Mouse (Mus musculus): ENCODE measurements around the gene Trim62. TPM values are rescaled to one million over a fixed set of nuclear protein-coding genes. Genes with fewer than 3 reads are reported as not detected.
A peak's percentile ranks its signal among the peaks of the same experiment; 100 is the strongest.

Trim62 gene
- polyA plus RNA-seq, 1 experiment: 0.53 TPM

DNA sequence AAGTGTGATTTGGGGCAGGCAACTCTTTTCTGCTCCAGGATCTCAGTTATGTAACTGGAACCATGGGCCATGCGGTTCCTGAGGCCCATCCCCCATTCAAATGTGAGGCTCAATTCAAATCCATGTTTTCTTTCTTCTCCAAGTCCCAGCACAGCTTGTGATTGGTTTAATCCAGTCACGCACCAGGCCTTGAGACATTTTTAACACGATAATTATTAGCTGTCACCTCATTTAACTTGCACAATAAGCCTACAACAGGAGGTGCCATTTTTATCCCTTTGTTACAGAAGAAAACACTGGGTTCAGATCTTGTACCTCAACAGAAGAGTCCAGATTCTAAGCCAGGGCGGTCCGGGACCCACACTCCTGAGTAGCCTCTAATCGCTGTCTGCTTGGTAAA is 34.4 kb downstream of the Trim62 start:
- Histone ChIP-seq H3K27me3 (replicated peaks) (peaks cover 36% of the 10 kb centered on the region), H3K4me1 (no peaks in the 10 kb centered on the region), H3K9me3 (no peaks in the 10 kb centered on the region), H3K4me3 (replicated peaks) (no peak overlapping the region), H3K36me3 (replicated peaks; ENCODE audit: low read length) (no peaks in the 10 kb centered on the region)
- no peak for TF ChIP-seq GATA1 (IDR thresholded peaks at IDR 0.05; ENCODE audit: borderline replicate concordance, low read length)
- no peak for TF ChIP-seq FLI1 (IDR thresholded peaks at IDR 0.05; ENCODE audit: low read length)

DNA sequence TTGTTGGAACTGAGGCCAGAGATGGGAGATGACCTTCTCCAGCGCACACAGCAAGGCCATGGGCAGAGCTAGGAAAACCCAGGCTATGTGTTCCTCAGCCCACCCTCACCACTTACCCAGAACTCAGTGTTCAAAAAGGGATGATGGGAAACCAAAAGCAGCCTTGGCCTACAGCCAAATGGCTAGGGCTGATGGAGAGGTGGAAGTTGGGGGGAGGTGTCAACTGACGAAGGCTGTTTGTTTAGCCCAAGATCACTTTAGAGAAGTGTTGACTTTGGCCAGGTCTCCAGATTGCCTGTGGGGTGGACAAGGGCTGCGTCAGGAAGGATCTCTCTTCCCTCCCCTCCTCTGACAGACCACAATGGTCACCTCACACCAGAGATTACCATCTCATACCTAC is 34.8 kb downstream of the Trim62 start:
- H3K4me1 ChIP-seq: no peaks in the 10 kb centered on the region
- peaks cover 39% of the 10 kb centered on the region for H3K27me3 ChIP-seq (replicated peaks)
- no peak for TF ChIP-seq GATA1 (IDR thresholded peaks at IDR 0.05; ENCODE audit: borderline replicate concordance, low read length)
- TF ChIP-seq FLI1 (IDR thresholded peaks at IDR 0.05; ENCODE audit: low read length): no peak
- no peaks in the 10 kb centered on the region for H3K9me3 ChIP-seq
- H3K4me3 ChIP-seq (replicated peaks): no peak overlapping the region
- no peaks in the 10 kb centered on the region for H3K36me3 ChIP-seq (replicated peaks; ENCODE audit: low read length)

DNA sequence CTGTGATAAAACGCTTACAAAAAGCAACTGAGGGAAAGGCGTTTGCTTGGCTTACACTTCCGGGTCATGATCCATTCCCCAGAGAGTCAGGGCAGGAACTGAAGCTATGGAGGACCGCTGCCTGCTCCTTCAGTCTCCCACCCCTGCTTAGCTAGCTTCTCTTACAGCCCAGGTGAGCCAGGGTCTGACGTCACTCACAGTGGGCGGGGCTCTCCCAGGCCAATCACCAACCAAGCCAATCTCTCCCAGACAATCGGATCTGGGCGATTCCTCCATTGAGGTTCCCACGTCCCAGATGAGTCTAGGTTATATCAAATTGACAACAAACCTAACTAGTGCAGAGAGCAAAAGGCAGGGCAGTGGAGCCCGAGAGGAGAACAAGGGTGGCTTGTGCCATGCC is 35.7 kb downstream of the Trim62 start:
- H3K27me3 ChIP-seq (replicated peaks): peaks cover 48% of the 10 kb centered on the region
- TF ChIP-seq FLI1 (IDR thresholded peaks at IDR 0.05; ENCODE audit: low read length) (no peak), GATA1 (IDR thresholded peaks at IDR 0.05; ENCODE audit: borderline replicate concordance, low read length) (no peak)
- no peaks in the 10 kb centered on the region for H3K4me1 ChIP-seq
- no peaks in the 10 kb centered on the region for H3K9me3 ChIP-seq
- H3K36me3 ChIP-seq (replicated peaks; ENCODE audit: low read length): no peaks in the 10 kb centered on the region
- no peak overlapping the region for H3K4me3 ChIP-seq (replicated peaks)

DNA sequence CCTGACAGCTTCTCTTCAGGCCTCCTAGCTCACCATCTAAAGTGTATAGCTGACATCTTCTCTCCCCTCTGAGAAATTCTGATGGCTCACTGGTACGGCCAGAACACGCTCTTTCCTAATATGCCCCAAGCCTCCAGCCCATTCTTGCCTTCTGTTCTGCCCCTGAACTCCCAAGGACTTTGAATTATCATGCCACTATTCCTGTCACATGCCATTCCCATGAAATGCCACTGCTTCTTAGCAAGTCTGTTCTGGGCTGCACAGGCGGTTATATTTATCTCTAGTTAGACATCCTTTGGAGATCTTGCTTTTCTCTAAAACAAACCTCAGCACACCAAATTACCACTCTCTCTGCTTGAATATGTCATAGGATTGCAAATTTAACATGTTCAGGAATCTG is 40.2 kb downstream of the Trim62 start:
- peaks cover 53% of the 10 kb centered on the region for H3K27me3 ChIP-seq (replicated peaks)
- H3K4me1 ChIP-seq: peaks cover 11% of the 10 kb centered on the region

DNA sequence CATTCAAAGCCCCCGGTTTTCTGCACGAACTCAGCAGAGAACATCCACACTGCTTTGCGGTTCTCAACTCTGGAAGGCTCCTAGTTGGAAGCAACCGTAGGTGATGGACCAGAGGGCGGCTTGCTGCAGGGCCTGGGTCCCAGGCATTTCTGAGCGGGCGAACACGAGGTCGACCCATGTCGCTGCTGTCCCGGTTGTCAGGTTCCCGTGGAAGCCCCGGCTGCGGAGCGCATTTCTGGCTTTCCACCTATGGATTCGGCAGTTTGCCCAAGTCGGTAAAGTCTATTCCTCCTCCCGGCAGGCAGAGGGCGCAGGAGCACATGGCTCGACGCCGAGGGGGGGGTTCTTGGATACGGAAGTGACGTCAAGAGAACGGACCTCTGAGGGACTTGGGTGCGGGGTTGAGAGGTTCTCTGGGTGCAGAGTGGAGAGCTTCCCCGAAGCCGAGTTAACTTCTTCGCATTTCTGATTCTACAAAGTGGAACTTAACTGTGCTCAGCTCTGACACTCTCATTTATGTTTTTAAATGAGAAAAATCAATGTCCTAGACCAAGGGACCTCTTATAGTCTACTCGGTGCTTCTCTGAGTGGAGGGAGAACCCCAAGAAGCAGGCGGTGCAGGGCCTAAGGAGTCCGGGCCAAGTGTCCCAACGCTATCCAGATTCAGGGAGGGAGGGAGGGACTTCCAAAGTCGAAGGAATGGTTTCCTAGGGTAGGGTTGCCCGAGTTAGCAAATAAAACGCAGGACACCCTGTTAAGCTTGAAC is 41.6 kb downstream of the Trim62 start:
- H3K36me3 ChIP-seq (replicated peaks; ENCODE audit: low read length): no peaks in the 10 kb centered on the region
- no peaks in the 10 kb centered on the region for H3K9me3 ChIP-seq
- H3K4me3 ChIP-seq (replicated peaks): peak overlapping the region; percentile 89
- peaks cover 60% of the 10 kb centered on the region for H3K27me3 ChIP-seq (replicated peaks)
- H3K4me1 ChIP-seq: peaks cover 11% of the 10 kb centered on the region
- TF ChIP-seq FLI1 (IDR thresholded peaks at IDR 0.05; ENCODE audit: low read length): no peak
- no peak for TF ChIP-seq GATA1 (IDR thresholded peaks at IDR 0.05; ENCODE audit: borderline replicate concordance, low read length)

More for the DNA sequence above, 40.2 kb downstream of the Trim62 start:
- H3K4me3 ChIP-seq (replicated peaks): no peak overlapping the region
- H3K36me3 ChIP-seq (replicated peaks; ENCODE audit: low read length): no peaks in the 10 kb centered on the region
- TF ChIP-seq GATA1 (IDR thresholded peaks at IDR 0.05; ENCODE audit: borderline replicate concordance, low read length) (no peak), FLI1 (IDR thresholded peaks at IDR 0.05; ENCODE audit: low read length) (no peak)
- H3K9me3 ChIP-seq: no peaks in the 10 kb centered on the region

DNA sequence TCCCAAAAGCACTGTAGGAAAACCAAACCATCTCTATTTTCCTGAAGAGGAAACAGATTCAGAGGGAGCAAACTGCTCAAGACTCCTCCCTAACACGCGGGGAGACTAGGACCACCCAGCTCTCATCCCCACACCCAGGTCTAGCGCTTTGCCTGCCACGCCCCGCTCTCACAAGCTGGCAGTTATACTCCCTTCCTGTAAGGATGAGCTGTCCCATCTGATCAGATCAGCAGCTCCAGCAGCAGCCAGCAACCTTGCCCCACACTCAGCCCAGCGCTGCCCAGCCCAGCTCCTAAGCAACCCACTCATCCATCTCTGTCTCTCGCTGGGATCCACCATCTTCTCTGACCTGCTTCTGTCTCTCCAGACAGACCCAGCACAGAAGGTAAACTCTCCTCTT is 49.4 kb downstream of the Trim62 start:
- Histone ChIP-seq H3K4me3 (replicated peaks) (no peak overlapping the region), H3K9me3 (no peaks in the 10 kb centered on the region), H3K36me3 (replicated peaks; ENCODE audit: low read length) (no peaks in the 10 kb centered on the region), H3K27me3 (replicated peaks) (peaks cover 61% of the 10 kb centered on the region), H3K4me1 (no peaks in the 10 kb centered on the region; the same call in 1 of the 2 replicates)
- TF ChIP-seq FLI1 (IDR thresholded peaks at IDR 0.05; ENCODE audit: low read length) (no peak), GATA1 (IDR thresholded peaks at IDR 0.05; ENCODE audit: borderline replicate concordance, low read length) (no peak)

DNA sequence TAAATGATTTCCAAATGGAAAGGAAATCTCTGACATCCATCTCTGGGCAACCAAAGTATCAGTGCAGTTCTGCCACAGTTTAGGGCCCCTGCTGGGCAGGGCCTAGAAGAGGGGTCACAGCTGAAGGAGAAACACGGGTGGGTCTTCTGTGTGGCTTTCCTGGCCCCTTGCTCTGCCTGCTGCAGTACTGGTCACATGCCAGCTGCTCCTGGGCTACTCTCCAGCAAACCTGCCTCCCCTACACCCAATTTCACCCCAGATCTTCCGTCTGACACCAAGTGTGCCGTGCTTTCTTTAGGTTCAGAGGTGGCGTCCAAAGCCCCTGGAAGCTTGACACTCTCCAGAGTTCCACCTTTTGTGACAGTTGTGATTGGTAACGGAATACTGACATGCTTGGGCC is 52.2 kb downstream of the Trim62 start:
- H3K36me3 ChIP-seq (replicated peaks; ENCODE audit: low read length): no peaks in the 10 kb centered on the region
- H3K4me3 ChIP-seq (replicated peaks): no peak overlapping the region
- no peak for TF ChIP-seq GATA1 (IDR thresholded peaks at IDR 0.05; ENCODE audit: borderline replicate concordance, low read length)
- no peak for TF ChIP-seq FLI1 (IDR thresholded peaks at IDR 0.05; ENCODE audit: low read length)
- H3K9me3 ChIP-seq: no peaks in the 10 kb centered on the region
- peaks cover 1% of the 10 kb centered on the region; the same call in 1 of the 2 replicates for H3K4me1 ChIP-seq
- H3K27me3 ChIP-seq (replicated peaks): peaks cover 53% of the 10 kb centered on the region

DNA sequence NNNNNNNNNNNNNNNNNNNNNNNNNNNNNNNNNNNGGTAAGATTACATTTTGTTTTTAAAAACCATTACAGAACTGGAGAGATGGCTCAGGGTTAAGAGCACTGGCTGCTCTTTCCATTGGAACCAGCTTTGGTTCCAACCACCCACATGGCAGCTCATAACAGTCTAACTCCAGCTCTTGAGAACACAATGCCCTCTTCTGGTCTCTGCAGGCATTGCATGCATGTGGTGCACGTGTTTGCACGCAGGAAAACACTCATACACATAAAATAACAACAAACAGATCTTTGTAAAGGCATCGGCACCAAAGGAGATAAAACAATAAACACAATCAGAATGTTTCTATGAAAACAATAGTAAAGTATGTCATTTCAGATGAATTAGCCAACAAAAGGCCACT is 59.0 kb downstream of the Trim62 start:
- H3K4me3 ChIP-seq (replicated peaks): no peak overlapping the region
- H3K4me1 ChIP-seq: peaks cover 5% of the 10 kb centered on the region
- peaks cover 23% of the 10 kb centered on the region for H3K27me3 ChIP-seq (replicated peaks)
- no peaks in the 10 kb centered on the region for H3K36me3 ChIP-seq (replicated peaks; ENCODE audit: low read length)
- peaks cover 14% of the 10 kb centered on the region for H3K9me3 ChIP-seq
- TF ChIP-seq GATA1 (IDR thresholded peaks at IDR 0.05; ENCODE audit: borderline replicate concordance, low read length) (no peak), FLI1 (IDR thresholded peaks at IDR 0.05; ENCODE audit: low read length) (no peak)

DNA sequence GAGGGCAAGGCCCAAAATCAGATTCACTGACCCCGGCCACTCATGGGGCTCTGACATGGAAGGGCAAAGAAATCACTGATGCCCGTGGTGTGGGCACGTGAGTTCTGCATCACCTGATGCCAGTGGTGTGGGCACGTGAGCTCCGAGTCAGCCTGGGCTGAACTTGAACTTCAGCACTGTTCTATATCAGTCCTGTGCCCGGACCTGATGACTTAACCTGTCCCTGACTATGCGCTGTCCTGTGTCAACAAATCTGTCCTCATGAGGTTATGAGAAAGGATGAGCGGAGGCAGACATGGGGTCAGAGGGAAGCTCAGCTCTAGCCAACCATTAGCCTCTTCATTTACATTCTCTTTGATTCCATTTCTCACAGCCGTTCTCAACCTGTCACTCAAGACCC is 63.4 kb downstream of the Trim62 start:
- Histone ChIP-seq H3K4me3 (replicated peaks) (no peak overlapping the region), H3K4me1 (peaks cover 24% of the 10 kb centered on the region), H3K36me3 (replicated peaks; ENCODE audit: low read length) (no peaks in the 10 kb centered on the region), H3K9me3 (peaks cover 7% of the 10 kb centered on the region), H3K27me3 (replicated peaks) (peaks cover 37% of the 10 kb centered on the region)
- TF ChIP-seq GATA1 (IDR thresholded peaks at IDR 0.05; ENCODE audit: borderline replicate concordance, low read length) (no peak), FLI1 (IDR thresholded peaks at IDR 0.05; ENCODE audit: low read length) (no peak)

DNA sequence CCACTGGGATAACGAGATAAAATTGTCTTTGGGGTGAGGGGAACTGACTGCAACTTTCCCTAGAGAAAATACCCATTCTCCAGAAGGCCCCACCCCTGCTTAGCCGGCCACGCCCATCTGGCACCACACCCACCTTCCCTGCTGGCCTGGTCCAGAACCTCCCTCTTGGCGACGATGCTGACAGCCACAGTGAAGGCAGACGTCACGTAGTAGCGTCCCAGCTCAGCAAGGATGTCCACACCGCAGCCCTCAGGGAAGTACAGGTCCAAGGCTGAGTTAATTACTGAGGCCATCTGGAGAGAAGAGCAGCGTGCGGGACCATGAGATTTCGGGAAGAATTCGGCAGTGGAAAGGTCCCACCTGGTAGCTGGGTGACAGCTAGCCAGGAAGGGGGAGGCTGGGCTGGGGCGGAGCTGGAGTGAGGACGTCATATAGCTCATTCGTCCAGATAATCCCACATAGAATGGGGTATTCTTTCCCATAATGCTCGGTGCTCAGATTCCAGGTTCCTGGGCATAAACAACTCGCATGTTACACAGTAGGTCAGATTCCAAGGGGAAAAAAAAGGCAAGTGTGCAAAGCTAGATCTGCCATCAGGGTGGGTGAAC is 64.0 kb downstream of the Trim62 start:
- peaks cover 24% of the 10 kb centered on the region for H3K4me1 ChIP-seq
- H3K4me3 ChIP-seq (replicated peaks): peak overlapping the region; percentile 75
- TF ChIP-seq GATA1 (IDR thresholded peaks at IDR 0.05; ENCODE audit: borderline replicate concordance, low read length) (no peak), FLI1 (IDR thresholded peaks at IDR 0.05; ENCODE audit: low read length) (no peak)
- H3K27me3 ChIP-seq (replicated peaks): peaks cover 43% of the 10 kb centered on the region
- no peaks in the 10 kb centered on the region for H3K36me3 ChIP-seq (replicated peaks; ENCODE audit: low read length)
- peaks cover 2% of the 10 kb centered on the region; the same call in 1 of the 2 replicates for H3K9me3 ChIP-seq
